Mouse (Mus musculus): ENCODE data around the gene Qpct. TPM values are rescaled to one million over a fixed set of nuclear protein-coding genes. Genes with fewer than 3 reads are reported as not detected.

Qpct gene
- polyA plus RNA-seq (2014; fragmentation: Nextera tagmentation; extraction: Ambion mirVana): 34.7 and 41.6 TPM in 2 replicates

GRCm38 (mm10) chr17:79051606-79052005, at the start of gene Qpct:
Gene Qpct, plus strand, starts transcription at chr17:79051906.
- Histone ChIP-seq H3K27me3 (ENCODE audit: control insufficient read depth, insufficient read depth, low read length) (0 out of 2 replicates have a peak, but pooled peaks cover 3% of the 10 kb centered on the region), H3K9me3 (ENCODE audit: control insufficient read depth, low read length) (no peaks in the 10 kb centered on the region), H3K4me2 (ENCODE audit: low read length) (peak within 1 kb of the TSS; percentile 94), H3K36me3 (ENCODE audit: control insufficient read depth, insufficient read depth, low read length) (no peaks in the 10 kb centered on the region), H3K27ac (replicated peaks in 1 of 2; ENCODE audit: control insufficient read depth in 1 of 2, insufficient read depth in 1 of 2, low read depth in 2 of 2, low read length in 2 of 2) (peak within 1 kb of the TSS; percentile 79 to 82), H3K9ac (ENCODE audit: low read length) (peak within 1 kb of the TSS; percentile 75), H3K4me1 (ENCODE audit: control insufficient read depth in 2 of 2, insufficient read depth in 2 of 2, low read length in 2 of 2) (peaks cover 0 to 2% of the 10 kb centered on the region in 2 experiments; a peak in 2 of 4 replicates), H3K4me3 (ENCODE audit: control insufficient read depth in 1 of 2, insufficient read depth in 1 of 2, low read depth in 1 of 2, low read length in 2 of 2) (peak within 1 kb of the TSS; percentile 67 to 82)
- no peak for ATAC-seq (ENCODE audit: insufficient number of reproducible peaks, insufficient read depth, low FRiP score, low read depth)
- 65% methylated on average over 4 of the region's 4 CpGs for WGBS

- WGBS: 64% methylated on average over 2 of the region's 2 CpGs
- Histone ChIP-seq H3K36me3 (ENCODE audit: control insufficient read depth, insufficient read depth, low read length) (peaks cover 25% of the 10 kb centered on the region), H3K4me1 (ENCODE audit: control insufficient read depth in 2 of 2, insufficient read depth in 2 of 2, low read length in 2 of 2) (peaks cover 10 to 29% of the 10 kb centered on the region in 2 experiments), H3K4me2 (ENCODE audit: low read length) (no peak overlapping the region), H3K9me3 (ENCODE audit: control insufficient read depth, low read length) (no peaks in the 10 kb centered on the region), H3K4me3 (ENCODE audit: control insufficient read depth in 1 of 2, insufficient read depth in 1 of 2, low read depth in 1 of 2, low read length in 2 of 2) (no peak overlapping the region), H3K9ac (ENCODE audit: low read length) (no peak overlapping the region), H3K27me3 (ENCODE audit: control insufficient read depth, insufficient read depth, low read length) (no peaks in the 10 kb centered on the region), H3K27ac (replicated peaks in 1 of 2; ENCODE audit: control insufficient read depth in 1 of 2, insufficient read depth in 1 of 2, low read depth in 2 of 2, low read length in 2 of 2) (no peak overlapping the region)
- ATAC-seq (ENCODE audit: insufficient number of reproducible peaks, insufficient read depth, low FRiP score, low read depth): no peak
Measured at GRCm38 (mm10) chr17:79013625-79014024, 38.1 kb upstream of the Qpct start.

- no peak overlapping the region for H3K4me2 ChIP-seq (ENCODE audit: low read length)
- no peak overlapping the region for H3K27ac ChIP-seq (replicated peaks in 1 of 2; ENCODE audit: control insufficient read depth in 1 of 2, insufficient read depth in 1 of 2, low read depth in 2 of 2, low read length in 2 of 2)
- H3K4me1 ChIP-seq (ENCODE audit: control insufficient read depth in 2 of 2, insufficient read depth in 2 of 2, low read length in 2 of 2): peaks cover 10 to 40% of the 10 kb centered on the region in 2 experiments
- H3K36me3 ChIP-seq (ENCODE audit: control insufficient read depth, insufficient read depth, low read length): peaks cover 25% of the 10 kb centered on the region
- WGBS: 71% methylated on average over 2 of the region's 2 CpGs
- H3K9ac ChIP-seq (ENCODE audit: low read length): no peak overlapping the region
- no peak overlapping the region for H3K4me3 ChIP-seq (ENCODE audit: control insufficient read depth in 1 of 2, insufficient read depth in 1 of 2, low read depth in 1 of 2, low read length in 2 of 2)
- H3K27me3 ChIP-seq (ENCODE audit: control insufficient read depth, insufficient read depth, low read length): no peaks in the 10 kb centered on the region
- ATAC-seq (ENCODE audit: insufficient number of reproducible peaks, insufficient read depth, low FRiP score, low read depth): no peak
- H3K9me3 ChIP-seq (ENCODE audit: control insufficient read depth, low read length): no peaks in the 10 kb centered on the region
Measured at GRCm38 (mm10) chr17:79014911-79015685, 36.6 kb upstream of the Qpct start.

GRCm38 (mm10) chr17:79015831-79016230, 35.9 kb upstream of the Qpct start:
- Histone ChIP-seq H3K27me3 (ENCODE audit: control insufficient read depth, insufficient read depth, low read length) (no peaks in the 10 kb centered on the region), H3K4me3 (ENCODE audit: control insufficient read depth in 1 of 2, insufficient read depth in 1 of 2, low read depth in 1 of 2, low read length in 2 of 2) (no peak overlapping the region), H3K4me1 (ENCODE audit: control insufficient read depth in 2 of 2, insufficient read depth in 2 of 2, low read length in 2 of 2) (peaks cover 10 to 40% of the 10 kb centered on the region in 2 experiments), H3K9ac (ENCODE audit: low read length) (no peak overlapping the region), H3K27ac (replicated peaks in 1 of 2; ENCODE audit: control insufficient read depth in 1 of 2, insufficient read depth in 1 of 2, low read depth in 2 of 2, low read length in 2 of 2) (no peak overlapping the region), H3K36me3 (ENCODE audit: control insufficient read depth, insufficient read depth, low read length) (peaks cover 25% of the 10 kb centered on the region), H3K4me2 (ENCODE audit: low read length) (peak overlapping the region; percentile 31), H3K9me3 (ENCODE audit: control insufficient read depth, low read length) (no peaks in the 10 kb centered on the region)
- WGBS: 29% methylated on average over 10 of the region's 10 CpGs
- ATAC-seq (ENCODE audit: insufficient number of reproducible peaks, insufficient read depth, low FRiP score, low read depth): no peak

GRCm38 (mm10) chr17:79018422-79018821, 33.3 kb upstream of the Qpct start:
- Histone ChIP-seq H3K36me3 (ENCODE audit: control insufficient read depth, insufficient read depth, low read length) (no peaks in the 10 kb centered on the region), H3K9me3 (ENCODE audit: control insufficient read depth, low read length) (no peaks in the 10 kb centered on the region), H3K9ac (ENCODE audit: low read length) (peak overlapping the region; percentile 6; the same call in 1 of the 2 replicates), H3K4me1 (ENCODE audit: control insufficient read depth in 2 of 2, insufficient read depth in 2 of 2, low read length in 2 of 2) (peaks cover 10 to 40% of the 10 kb centered on the region in 2 experiments), H3K4me3 (ENCODE audit: control insufficient read depth in 1 of 2, insufficient read depth in 1 of 2, low read depth in 1 of 2, low read length in 2 of 2) (peak overlapping the region; percentile 24 to 87; a peak in 3 of 4 replicates), H3K4me2 (ENCODE audit: low read length) (peak overlapping the region; percentile 82), H3K27ac (replicated peaks in 1 of 2; ENCODE audit: control insufficient read depth in 1 of 2, insufficient read depth in 1 of 2, low read depth in 2 of 2, low read length in 2 of 2) (no peak overlapping the region), H3K27me3 (ENCODE audit: control insufficient read depth, insufficient read depth, low read length) (0 out of 2 replicates have a peak, but pooled peaks cover 3% of the 10 kb centered on the region)
- WGBS: 42% methylated on average over 9 of the region's 9 CpGs
- ATAC-seq (ENCODE audit: insufficient number of reproducible peaks, insufficient read depth, low FRiP score, low read depth): no peak

- Histone ChIP-seq H3K36me3 (ENCODE audit: control insufficient read depth, insufficient read depth, low read length) (no peaks in the 10 kb centered on the region), H3K9me3 (ENCODE audit: control insufficient read depth, low read length) (no peaks in the 10 kb centered on the region), H3K27me3 (ENCODE audit: control insufficient read depth, insufficient read depth, low read length) (0 out of 2 replicates have a peak, but pooled peaks cover 3% of the 10 kb centered on the region), H3K27ac (replicated peaks in 1 of 2; ENCODE audit: control insufficient read depth in 1 of 2, insufficient read depth in 1 of 2, low read depth in 2 of 2, low read length in 2 of 2) (peak overlapping the region; percentile 90 to 93), H3K4me3 (ENCODE audit: control insufficient read depth in 1 of 2, insufficient read depth in 1 of 2, low read depth in 1 of 2, low read length in 2 of 2) (peak overlapping the region; percentile 87 to 98), H3K9ac (ENCODE audit: low read length) (peak overlapping the region; percentile 96), H3K4me2 (ENCODE audit: low read length) (peak overlapping the region; percentile 82), H3K4me1 (ENCODE audit: control insufficient read depth in 2 of 2, insufficient read depth in 2 of 2, low read length in 2 of 2) (peaks cover 10 to 40% of the 10 kb centered on the region in 2 experiments)
- ATAC-seq (ENCODE audit: insufficient number of reproducible peaks, insufficient read depth, low FRiP score, low read depth): no peak
- WGBS: under 1% methylated on average over 18 of the region's 18 CpGs
Measured at GRCm38 (mm10) chr17:79019726-79020207, 31.9 kb upstream of the Qpct start.

GRCm38 (mm10) chr17:79020208-79020983, 31.3 kb upstream of the Qpct start, which contains the start of gene Prkd3:
Gene Prkd3, minus strand, starts transcription at chr17:79020816.
- peak within 1 kb of the TSS; percentile 96 for H3K9ac ChIP-seq (ENCODE audit: low read length)
- ATAC-seq (ENCODE audit: insufficient number of reproducible peaks, insufficient read depth, low FRiP score, low read depth): peak; percentile 91

More at GRCm38 (mm10) chr17:79020208-79020983, 31.3 kb upstream of the Qpct start, which contains the start of gene Prkd3:
- peak within 1 kb of the TSS; percentile 87 to 98 for H3K4me3 ChIP-seq (ENCODE audit: control insufficient read depth in 1 of 2, insufficient read depth in 1 of 2, low read depth in 1 of 2, low read length in 2 of 2)
- peaks cover 8 to 38% of the 10 kb centered on the region in 2 experiments for H3K4me1 ChIP-seq (ENCODE audit: control insufficient read depth in 2 of 2, insufficient read depth in 2 of 2, low read length in 2 of 2)
- H3K4me2 ChIP-seq (ENCODE audit: low read length): peak within 1 kb of the TSS; percentile 82
- no peaks in the 10 kb centered on the region for H3K36me3 ChIP-seq (ENCODE audit: control insufficient read depth, insufficient read depth, low read length)
- under 1% methylated on average over 82 of the region's 113 CpGs for WGBS
- H3K27ac ChIP-seq (replicated peaks in 1 of 2; ENCODE audit: control insufficient read depth in 1 of 2, insufficient read depth in 1 of 2, low read depth in 2 of 2, low read length in 2 of 2): peak within 1 kb of the TSS; percentile 90 to 93
- no peaks in the 10 kb centered on the region for H3K9me3 ChIP-seq (ENCODE audit: control insufficient read depth, low read length)
- H3K27me3 ChIP-seq (ENCODE audit: control insufficient read depth, insufficient read depth, low read length): 0 out of 2 replicates have a peak, but pooled peaks cover 3% of the 10 kb centered on the region

All from heart, embryonic 14.5 days (tissue).